Mouse (Mus musculus) adipocyte (in vitro differentiated cells): Measurements from ENCODE around the gene Gm49403.
"Not testable (repeated sequence)": the region's sequence is repeated elsewhere in the genome, so short reads cannot be mapped to it uniquely, and the experiment has no call there.

Source experiments
- DNase-seq: peaks from one replicate; pipeline ENCODE4 v3.0.0-alpha.2; 2016; ENCODE audit warnings: low spot score

Gm49403 gene

GRCm38 (mm10) chr19:8871267-8872186, 12.2 kb upstream of the Gm49403 start, which contains the start of gene Ubxn1:
Gene Ubxn1, plus strand, starts transcription at chr19:8871496.
- DNase-seq, result peak; percentile 99

- DNase-seq, result peak; percentile 43
Observed at GRCm38 (mm10) chr19:8872266-8872840, 11.4 kb upstream of the Gm49403 start.

GRCm38 (mm10) chr19:8875031-8875430, 8.7 kb upstream of the Gm49403 start:
- no peak for DNase-seq

DNA sequence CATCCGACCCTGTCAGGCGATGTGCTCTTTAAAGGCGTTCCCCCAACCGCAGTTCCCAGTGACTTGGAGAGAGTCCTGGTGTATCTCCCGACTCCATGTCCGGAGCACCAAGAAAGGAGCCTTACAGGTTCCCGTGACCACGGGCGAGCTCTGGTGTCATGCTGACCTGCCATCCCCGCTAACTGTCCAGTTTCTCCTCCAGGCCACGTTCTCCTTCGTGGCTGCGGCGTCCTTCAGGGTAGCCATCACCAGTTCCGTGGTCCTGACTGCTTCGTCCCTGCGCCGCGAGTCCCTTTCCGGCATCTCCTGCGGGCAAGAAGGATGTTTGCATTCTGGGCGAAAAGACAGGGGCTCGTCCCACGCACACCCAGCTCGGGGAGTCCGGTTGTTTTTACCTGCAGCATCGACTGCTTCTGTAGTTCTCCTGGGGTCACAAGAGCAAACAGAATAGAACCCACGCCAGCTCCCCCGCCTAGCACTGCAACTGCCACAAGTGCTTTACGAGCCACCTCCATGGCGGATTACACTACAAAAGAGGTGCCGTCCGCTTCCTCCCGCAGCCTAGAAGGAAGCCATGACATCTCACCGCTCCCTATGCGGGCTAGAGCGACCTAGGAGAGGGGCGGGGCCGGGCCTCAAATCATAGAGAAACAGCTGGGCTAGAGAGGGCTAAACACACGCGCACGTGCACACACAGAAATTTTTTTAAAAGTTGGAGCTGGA, 3.3 kb upstream of the Gm49403 start, which contains the start of gene Uqcc3:
TSS of gene Uqcc3 (minus strand) at position 613 of the 723 bp plus-strand sequence.
- peak; percentile 93 for DNase-seq

GRCm38 (mm10) chr19:8881034-8881392, 2.7 kb upstream of the Gm49403 start:
- DNase-seq, result no peak

- no peak for DNase-seq
Observed at GRCm38 (mm10) chr19:8886916-8887584, 3.3 kb downstream of the Gm49403 start.

GRCm38 (mm10) chr19:8887585-8888463, 4.1 kb downstream of the Gm49403 start:
- no peak for DNase-seq

- DNase-seq, result peak; percentile 98
Observed at GRCm38 (mm10) chr19:8888511-8889385, 5.0 kb downstream of the Gm49403 start, which contains the start of the genes 1810009A15Rik and Gm49416. Gene 1810009A15Rik, plus strand, starts transcription at chr19:8888853. Gene Gm49416, plus strand, starts transcription at chr19:8888926.

DNA sequence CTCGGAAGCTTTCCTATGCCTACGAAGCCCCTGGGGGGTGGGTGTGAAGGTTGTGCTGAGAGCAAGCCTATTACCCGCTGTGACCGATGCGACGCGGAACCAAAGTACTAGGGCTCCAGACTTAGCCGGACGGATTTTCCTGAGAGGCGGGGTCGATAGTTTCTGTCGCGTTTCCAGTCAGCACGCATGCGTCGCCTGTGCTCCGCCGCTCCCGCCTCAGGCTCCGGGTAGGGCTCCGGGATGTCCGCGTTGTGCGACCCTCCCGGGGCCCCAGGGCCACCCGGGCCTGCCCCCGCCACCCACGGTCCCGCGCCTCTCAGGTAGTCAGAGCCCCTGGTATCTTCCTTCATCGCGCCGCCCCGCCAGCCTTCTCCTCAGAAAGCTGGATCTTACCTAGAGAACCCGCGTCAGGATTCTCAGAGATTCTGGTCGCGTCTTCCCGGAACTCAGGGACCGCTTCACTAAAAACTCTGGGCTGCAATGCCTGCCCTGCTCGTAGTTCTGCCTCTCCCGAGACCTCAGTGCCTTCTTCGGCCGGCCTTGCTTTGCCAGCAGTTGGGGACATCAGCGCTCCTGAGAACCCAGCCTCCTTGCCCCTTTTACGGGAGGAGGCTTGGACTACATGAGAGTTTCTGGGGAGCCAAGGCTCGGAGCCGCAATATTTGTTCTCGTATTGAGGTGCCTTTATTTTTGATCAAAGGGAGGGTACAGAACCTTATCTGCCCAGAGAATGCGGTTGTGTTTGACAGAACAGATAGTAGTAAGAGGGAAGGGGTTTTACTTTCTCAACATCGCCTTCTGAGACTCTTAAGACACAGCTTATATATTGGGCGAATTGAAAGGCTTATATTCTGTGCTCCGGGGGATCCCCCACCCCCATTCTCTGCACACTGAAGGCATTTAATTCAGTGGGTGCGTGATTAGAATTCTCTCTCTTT, 9.4 kb downstream of the Gm49403 start, which contains the start of gene Ints5:
TSS of gene Ints5 (plus strand) at position 177 of the 938 bp plus-strand sequence.
- DNase-seq, result peak; percentile 93

DNA sequence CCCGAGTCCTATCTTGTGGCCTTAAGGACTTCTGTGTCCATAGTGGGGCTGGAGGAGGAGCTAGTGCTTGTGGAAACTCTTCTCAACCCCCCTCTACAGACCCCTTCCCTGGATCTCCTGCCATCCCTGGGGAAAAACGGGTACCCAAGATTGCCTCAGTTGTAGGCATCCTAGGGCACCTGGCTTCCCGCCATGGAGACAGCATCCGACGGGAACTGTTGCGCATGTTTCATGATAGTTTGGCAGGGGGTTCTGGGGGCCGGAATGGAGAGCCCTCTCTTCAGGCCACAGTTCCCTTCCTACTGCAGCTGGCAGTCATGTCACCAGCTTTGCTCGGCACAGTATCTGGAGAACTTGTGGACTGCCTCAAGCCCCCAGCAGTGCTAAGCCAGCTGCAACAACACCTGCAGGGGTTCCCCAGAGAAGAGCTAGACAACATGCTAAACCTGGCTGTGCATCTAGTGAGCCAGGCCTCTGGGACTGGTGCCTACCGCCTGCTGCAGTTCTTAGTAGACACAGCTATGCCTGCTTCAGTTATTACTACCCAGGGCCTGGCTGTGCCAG, 11.7 kb downstream of the Gm49403 start:
- DNase-seq, result no peak

DNA sequence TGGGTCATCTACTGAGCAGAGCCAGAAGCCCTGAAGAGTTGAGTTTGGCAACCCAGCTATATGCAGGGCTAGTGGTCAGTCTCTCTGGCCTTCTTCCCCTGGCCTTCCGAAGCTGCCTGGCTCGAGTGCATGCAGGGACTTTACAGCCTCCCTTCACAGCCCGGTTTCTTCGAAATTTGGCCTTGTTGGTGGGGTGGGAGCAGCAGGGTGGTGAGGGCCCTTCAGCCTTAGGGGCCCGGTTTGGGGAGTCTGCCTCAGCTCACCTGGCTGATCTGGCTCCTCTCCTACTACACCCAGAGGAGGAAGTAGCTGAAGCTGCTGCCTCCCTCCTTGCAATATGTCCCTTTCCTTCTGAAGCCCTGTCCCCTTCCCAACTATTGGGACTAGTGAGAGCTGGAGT, 12.5 kb downstream of the Gm49403 start:
- not testable (repeated sequence) for DNase-seq

GRCm38 (mm10) chr19:8897211-8897864, 13.6 kb downstream of the Gm49403 start:
- DNase-seq, result peak; percentile 60

DNA sequence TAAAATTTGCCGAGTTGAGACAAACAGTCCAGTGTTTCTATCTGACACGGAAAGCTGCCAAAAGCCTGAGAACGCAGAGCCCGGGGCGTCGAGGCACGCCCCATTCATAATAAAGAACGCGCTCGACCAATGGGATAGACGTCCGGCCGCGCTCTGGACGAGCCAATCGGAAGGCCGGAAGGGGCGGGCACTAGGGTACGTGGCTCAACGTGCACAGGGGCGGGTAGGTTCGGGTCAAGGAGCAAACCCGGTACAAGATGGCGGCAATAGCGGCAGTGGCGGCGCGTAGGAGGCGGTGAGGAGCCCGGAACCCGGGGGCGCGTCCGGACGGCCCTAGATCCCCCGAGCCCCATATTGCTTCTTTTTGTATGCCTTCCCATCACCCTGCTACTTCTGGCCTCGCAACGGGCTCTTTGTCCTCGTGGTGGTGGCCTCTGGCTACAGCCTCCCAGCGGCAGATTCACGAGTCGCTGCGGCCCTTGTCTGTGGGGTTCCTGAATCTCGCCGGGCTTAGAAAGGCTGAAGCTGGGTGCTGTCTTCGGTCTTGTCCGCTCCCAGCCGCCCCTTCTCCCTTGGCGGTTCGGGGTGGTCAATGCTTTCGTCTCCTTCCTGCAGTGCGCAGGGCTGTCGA, 14.2 kb downstream of the Gm49403 start, which contains the start of gene Ganab:
TSS of gene Ganab (plus strand) at position 207 of the 631 bp plus-strand sequence.
- peak; percentile 98 for DNase-seq

DNA sequence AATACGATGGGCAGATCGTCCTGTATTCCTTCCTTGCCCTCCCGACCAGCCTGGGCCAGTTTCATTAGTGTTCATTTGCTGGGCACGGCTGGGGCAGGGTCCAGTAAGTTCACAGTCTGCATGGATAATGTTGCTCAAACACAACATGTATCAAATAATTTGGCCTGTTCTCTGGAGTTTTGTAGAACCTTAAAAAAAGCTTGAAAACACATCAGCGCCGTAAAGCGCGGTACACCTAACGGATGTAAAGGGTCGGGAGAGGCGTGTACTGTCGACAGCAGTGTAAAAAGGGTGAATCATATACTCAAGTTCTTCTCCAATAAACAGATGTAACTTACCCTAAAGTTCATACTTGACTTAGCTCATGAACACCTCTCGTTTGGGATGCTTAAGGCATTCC, 14.8 kb downstream of the Gm49403 start:
- DNase-seq, result peak; percentile 37

GRCm38 (mm10) chr19:8899079-8899478, 15.3 kb downstream of the Gm49403 start:
- peak; percentile 33 for DNase-seq

- no peak for DNase-seq
Observed at GRCm38 (mm10) chr19:8903412-8903811, 19.7 kb downstream of the Gm49403 start.

GRCm38 (mm10) chr19:8908531-8908930, 24.8 kb downstream of the Gm49403 start:
- no peak for DNase-seq
